Mouse (Mus musculus) CD4-positive naive resting alpha-beta T cell, adult 57 days (primary cell): Measurements from ENCODE around the gene Bcl2l15. TPM values are rescaled to one million over a fixed set of nuclear protein-coding genes. Genes with fewer than 3 reads are reported as not detected.

ENCODE experiments used
- total RNA-seq: library from RNA; stranded (reverse); gene quantifications from one replicate; pipeline ENCODE4 v1.2.4, GENCODE M21; 2023

Bcl2l15 gene
- total RNA-seq = 1.5 TPM

GRCm38 (mm10) chr3:103832426-103832825 lies at the start of gene Bcl2l15:
Bcl2l15 (plus strand) TSS chr3:103832601.

GRCm38 (mm10) chr3:103791230-103792110 lies 40.9 kb upstream of the Bcl2l15 start, which contains the start of gene Hipk1:
Hipk1 (minus strand) TSS chr3:103791563.

GRCm38 (mm10) chr3:103808891-103809798 lies 23.3 kb upstream of the Bcl2l15 start, which contains the start of the genes Dclre1b, Ap4b1 and Gm43064:
Dclre1b (minus strand) TSS chr3:103809444.
Ap4b1 (plus strand) TSS chr3:103809520.
Gm43064 (plus strand) TSS chr3:103809573.

GRCm38 (mm10) chr3:103858881-103859801 lies 26.7 kb downstream of the Bcl2l15 start, which contains the start of gene Ptpn22:
Ptpn22 (plus strand) TSS chr3:103859795.

Other genes with a start within 250 kb of the Bcl2l15 start
- 2.5 TPM for gene Atg4a-ps, start 186.5 kb upstream of the Bcl2l15 start, total RNA-seq
- 6.7 TPM for gene Olfml3, start 94.6 kb upstream of the Bcl2l15 start, total RNA-seq
- gene Gm10964, start 93.2 kb upstream of the Bcl2l15 start, total RNA-seq = not detected
- gene Hipk1, start 41.0 kb upstream of the Bcl2l15 start, total RNA-seq = 221 TPM
- 22.1 TPM for gene Dclre1b, start 23.2 kb upstream of the Bcl2l15 start, total RNA-seq
- 23.0 TPM for gene Ap4b1, start 23.1 kb upstream of the Bcl2l15 start, total RNA-seq
- not detected for gene Gm43064, start 23.0 kb upstream of the Bcl2l15 start, total RNA-seq
- 238 TPM for gene Ptpn22, start 27.2 kb downstream of the Bcl2l15 start, total RNA-seq
- gene Rsbn1, start 81.5 kb downstream of the Bcl2l15 start, total RNA-seq = 42.5 TPM
- gene Phtf1, start 135.5 kb downstream of the Bcl2l15 start, total RNA-seq = 36.9 TPM